Mouse (Mus musculus) heart, embryonic 14.5 days (tissue): Measurements from ENCODE around the gene Senp5. TPM values are rescaled to one million over a fixed set of nuclear protein-coding genes. Genes with fewer than 3 reads are reported as not detected.

Experiments used
- ATAC-seq: fragments of 200-750 bp; cut with Nextera tagmentation; 2 replicates; pipeline ENCODE4 v1.8.0; 2017; ENCODE audit warnings: low read depth, moderate TSS enrichment; ENCODE audit not compliant: insufficient number of reproducible peaks, insufficient read depth, low FRiP score
- H3K27ac ChIP-seq, 2 experiments: fragments of 200-500 bp in 1 of 2; fragments of 300-500 bp in 1 of 2; sonication (generic) in 1 of 2; replicated peaks in 1 of 2; 2 replicates each; pipeline ENCODE4 v1.5.1; 2012 to 2014; ENCODE audit warnings: low read depth in 2 of 2, low read length in 2 of 2, control low read depth in 1 of 2, mild to moderate bottlenecking in 1 of 2, mixed read lengths in 1 of 2; ENCODE audit not compliant: control insufficient read depth in 1 of 2, insufficient read depth in 1 of 2
- H3K27me3 ChIP-seq: fragments of 300-500 bp; sonication (generic); 2 replicates; pipeline ENCODE4 v1.6.1; 2014; ENCODE audit warnings: mild to moderate bottlenecking, low read length, control low read depth; ENCODE audit not compliant: control insufficient read depth, insufficient read depth
- H3K36me3 ChIP-seq: fragments of 300-500 bp; sonication (generic); 2 replicates; pipeline ENCODE4 v1.6.1; 2014; ENCODE audit warnings: mild to moderate bottlenecking, control low read depth, low read length, mixed read lengths; ENCODE audit not compliant: control insufficient read depth, insufficient read depth
- H3K4me1 ChIP-seq, 2 experiments: fragments of 200-500 bp in 1 of 2; fragments of 300-500 bp in 1 of 2; sonication (generic) in 1 of 2; 2 replicates each; pipeline ENCODE4 v1.6.1; 2012 to 2014; ENCODE audit warnings: low read length in 2 of 2, control low read depth in 1 of 2, mixed read lengths in 1 of 2; ENCODE audit not compliant: control insufficient read depth in 2 of 2, insufficient read depth in 2 of 2
- H3K4me2 ChIP-seq: fragments of 300-500 bp; sonication (generic); 2 replicates; pipeline ENCODE4 v1.6.1; 2014; ENCODE audit warnings: mild to moderate bottlenecking, low read length
- H3K4me3 ChIP-seq, 2 experiments: fragments of 200-500 bp in 1 of 2; fragments of 300-500 bp in 1 of 2; sonication (generic) in 1 of 2; 2 replicates each; pipeline ENCODE4 v1.5.1; 2012 to 2014; ENCODE audit warnings: low read length in 2 of 2, mild to moderate bottlenecking in 2 of 2, control low read depth in 1 of 2, low read depth in 1 of 2, moderate library complexity in 1 of 2; ENCODE audit not compliant: control insufficient read depth in 1 of 2, insufficient read depth in 1 of 2
- H3K9ac ChIP-seq: fragments of 300-500 bp; sonication (generic); 2 replicates; pipeline ENCODE4 v1.6.1; 2014; ENCODE audit warnings: mild to moderate bottlenecking, low read length
- H3K9me3 ChIP-seq: fragments of 300-500 bp; sonication (generic); 2 replicates; pipeline ENCODE4 v1.6.1; 2016; ENCODE audit warnings: low read length, control low read depth; ENCODE audit not compliant: control insufficient read depth
- WGBS: fragments of 180-500 bp; shearing (Covaris S2); extraction: QIAGEN DNeasy Blood & Tissue Kit; methylation state at CpG from one replicate; pipeline ENCODE4 v1.1.7; 2014; 5-methylcytosine and 5-hydroxymethylcytosine counted together
- microRNA-seq: library from miRNA; unstranded; fragments of <30 nt; microRNA quantifications from one replicate; pipeline ENCODE4, GENCODE M21; 2016
- polyA plus RNA-seq: library from polyadenylated mRNA; unstranded; fragments of >200 nt; fragmentation: Nextera tagmentation; extraction: Ambion mirVana; gene quantifications from 2 replicates; pipeline ENCODE4 v1.2.1, GENCODE M21; 2014

Senp5 gene
- polyA plus RNA-seq, 1 experiment from 2014 or later, result 6.9 TPM

DNA sequence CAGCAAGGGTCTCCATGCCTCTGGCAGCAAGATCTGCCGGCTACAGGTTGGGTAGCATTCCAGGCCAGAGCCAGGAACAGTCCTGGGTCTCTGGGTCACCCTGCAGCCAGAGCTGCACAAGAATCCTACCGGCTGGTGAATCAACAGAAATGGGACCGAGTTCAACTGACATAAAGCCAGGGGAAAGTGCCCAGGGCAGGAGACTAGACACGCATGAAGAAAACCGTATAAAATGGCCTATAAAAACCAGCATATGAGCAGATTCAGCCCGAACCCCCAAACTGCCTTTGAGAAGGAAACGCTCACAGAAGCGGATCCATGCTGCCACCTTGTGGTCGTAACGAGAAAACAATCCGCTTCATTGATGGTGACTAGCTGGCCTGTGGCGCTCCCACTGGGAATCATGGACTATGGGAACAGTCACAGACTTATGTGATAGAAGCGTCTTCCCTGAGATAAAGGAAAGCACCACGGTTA lies 84.8 kb downstream of the Senp5 start:
- WGBS, result 4% methylated on average over 14 of the region's 14 CpGs
- no peak for ATAC-seq

DNA sequence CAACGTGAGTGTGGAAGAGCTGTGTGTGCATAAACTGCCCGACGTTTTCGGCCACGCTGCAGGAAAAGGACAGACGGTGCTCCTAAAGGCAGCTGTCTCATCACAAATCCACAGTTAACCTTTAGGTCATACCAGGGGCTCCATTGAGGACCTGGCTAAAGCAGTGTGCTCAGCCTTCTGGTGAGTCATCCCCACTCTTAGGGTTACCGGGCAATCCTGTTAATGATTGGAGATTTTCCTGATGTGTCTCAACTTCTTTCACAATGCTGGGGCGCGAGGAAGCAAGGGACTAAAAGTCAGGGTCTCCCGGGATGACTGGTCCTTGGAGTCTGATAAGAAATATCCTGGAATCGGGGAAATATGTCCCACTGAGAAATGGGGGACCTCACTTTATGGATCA lies 85.3 kb downstream of the Senp5 start:
- 64% methylated on average over 11 of the region's 11 CpGs for WGBS
- Histone ChIP-seq H3K9ac (no peak overlapping the region), H3K4me3 (no peak overlapping the region), H3K27ac (no peak overlapping the region), H3K9me3 (no peaks in the 10 kb centered on the region), H3K4me2 (no peak overlapping the region), H3K27me3 (0 out of 2 replicates have a peak, but pooled peaks cover 5% of the 10 kb centered on the region), H3K36me3 (no peaks in the 10 kb centered on the region), H3K4me1 (peaks cover 0 to 3% of the 10 kb centered on the region in 2 experiments; a peak in 1 of 4 replicates)
- ATAC-seq, result no peak

More for the DNA sequence above, 84.8 kb downstream of the Senp5 start:
- Histone ChIP-seq H3K27me3 (0 out of 2 replicates have a peak, but pooled peaks cover 5% of the 10 kb centered on the region), H3K4me2 (peak overlapping the region; percentile 56), H3K9ac (peak overlapping the region; percentile 49; the same call in 1 of the 2 replicates), H3K36me3 (no peaks in the 10 kb centered on the region), H3K4me3 (peak overlapping the region in 1 of 2 experiments; percentile 29; a peak in 1 of 4 replicates), H3K4me1 (peaks cover 0 to 3% of the 10 kb centered on the region in 2 experiments; a peak in 1 of 4 replicates), H3K27ac (no peak overlapping the region), H3K9me3 (no peaks in the 10 kb centered on the region)

DNA sequence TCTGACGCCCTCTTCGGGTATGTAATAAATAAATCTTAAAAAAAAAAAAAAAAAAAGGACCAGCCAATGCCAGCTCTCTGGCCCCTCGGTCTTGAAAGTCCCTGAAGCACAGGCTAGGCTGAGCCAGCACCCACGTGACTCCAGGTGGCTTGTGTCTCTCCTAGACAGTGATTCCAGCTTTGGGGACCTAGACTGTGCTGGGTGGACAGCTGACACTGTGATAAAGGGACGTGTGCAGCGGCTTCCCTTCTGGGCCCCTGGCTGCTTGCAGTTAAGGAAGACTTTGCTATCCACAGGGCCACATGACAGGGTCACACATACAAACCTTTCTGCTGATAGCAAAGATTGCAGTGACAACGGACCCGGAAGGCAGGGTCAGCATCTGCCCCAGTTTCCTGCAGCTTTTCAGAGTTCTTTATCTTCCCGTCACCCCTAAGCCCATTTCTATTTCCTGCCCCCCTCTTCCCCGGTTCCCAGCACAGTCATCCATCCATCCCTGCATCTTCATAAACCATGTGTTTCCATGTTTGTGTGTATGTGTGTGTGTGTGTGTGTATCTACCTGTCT lies 92.7 kb downstream of the Senp5 start:
- no peak for ATAC-seq
- Histone ChIP-seq H3K27me3 (no peaks in the 10 kb centered on the region), H3K4me1 (peaks cover 6 to 11% of the 10 kb centered on the region in 2 experiments; a peak in 3 of 4 replicates), H3K9ac (no peak overlapping the region), H3K4me2 (no peak overlapping the region), H3K27ac (no peak overlapping the region), H3K9me3 (no peaks in the 10 kb centered on the region), H3K36me3 (no peaks in the 10 kb centered on the region), H3K4me3 (no peak overlapping the region)
- WGBS, result 50% methylated on average over 10 of the region's 10 CpGs

Small RNA genes within 50 kb of the gene (microRNA-seq; reads per million reads assigned to microRNA genes)
- gene Gm26269, result not detected

Other genes starting within 250 kb of the Senp5 start
- not detected in 2 replicates for gene Meltf, start 124.5 kb downstream of the Senp5 start, polyA plus RNA-seq
- gene Pigz, start 69.4 kb downstream of the Senp5 start, polyA plus RNA-seq, result 0.12 and 0.47 TPM in 2 replicates
- gene 0610012G03Rik, start 54.8 kb downstream of the Senp5 start, polyA plus RNA-seq, result 131 and 132 TPM in 2 replicates
- gene Ncbp2, start 54.8 kb downstream of the Senp5 start, polyA plus RNA-seq, result 67.1 and 69.9 TPM in 2 replicates
- 23.5 and 26.2 TPM in 2 replicates for gene Pak2, start 76.1 kb upstream of the Senp5 start, polyA plus RNA-seq
- gene Pigx, start 96.5 kb upstream of the Senp5 start, polyA plus RNA-seq, result 74.4 and 91.6 TPM in 2 replicates
- gene Cep19, start 96.5 kb upstream of the Senp5 start, polyA plus RNA-seq, result 18.5 and 25.0 TPM in 2 replicates
- gene Nrros, start 162.3 kb upstream of the Senp5 start, polyA plus RNA-seq, result 7.4 and 8.7 TPM in 2 replicates
- not detected in 2 replicates for gene Bex6, start 176.5 kb upstream of the Senp5 start, polyA plus RNA-seq
- gene Fbxo45, start 243.9 kb upstream of the Senp5 start, polyA plus RNA-seq, result 12.9 and 13.0 TPM in 2 replicates
- gene Wdr53, start 243.9 kb upstream of the Senp5 start, polyA plus RNA-seq, result 10.9 and 11.5 TPM in 2 replicates